Mouse (Mus musculus): ENCODE data around the gene Kif26a. TPM values are rescaled to one million over a fixed set of nuclear protein-coding genes. Genes with fewer than 3 reads are reported as not detected.

Kif26a gene
- polyA plus RNA-seq, 1 experiment from 2014 or later: 3.1 TPM

- Histone ChIP-seq H3K27ac (no peak overlapping the region), H3K4me3 (replicated peaks; ENCODE audit: low read length) (no peak overlapping the region), H3K4me1 (replicated peaks; ENCODE audit: control insufficient read depth, insufficient read depth, low read length) (peaks cover 4% of the 10 kb centered on the region; the same call in 1 of the 2 replicates), H3K9me3 (ENCODE audit: control insufficient read depth, low read length) (no peaks in the 10 kb centered on the region), H3K27me3 (ENCODE audit: control insufficient read depth, insufficient read depth, low read length) (peaks cover 26% of the 10 kb centered on the region), H3K4me2 (replicated peaks) (no peak overlapping the region), H3K9ac (no peak overlapping the region), H3K36me3 (replicated peaks; ENCODE audit: control insufficient read depth, insufficient read depth) (no peaks in the 10 kb centered on the region)
- no peak for ATAC-seq (ENCODE audit: low FRiP score)
- DNase-seq (ENCODE audit: low spot score): no peak
- 63% methylated on average over 14 of the region's 14 CpGs for WGBS
Measured at GRCm38 (mm10) chr12:112126931-112127635, 18.9 kb upstream of the Kif26a start.

GRCm38 (mm10) chr12:112128526-112128925, 17.5 kb upstream of the Kif26a start:
- Histone ChIP-seq H3K27ac (no peak overlapping the region), H3K36me3 (replicated peaks; ENCODE audit: control insufficient read depth, insufficient read depth) (no peaks in the 10 kb centered on the region), H3K4me3 (replicated peaks; ENCODE audit: low read length) (no peak overlapping the region), H3K9me3 (ENCODE audit: control insufficient read depth, low read length) (no peaks in the 10 kb centered on the region), H3K27me3 (ENCODE audit: control insufficient read depth, insufficient read depth, low read length) (peaks cover 32% of the 10 kb centered on the region), H3K4me1 (replicated peaks; ENCODE audit: control insufficient read depth, insufficient read depth, low read length) (peaks cover 4% of the 10 kb centered on the region; the same call in 1 of the 2 replicates), H3K4me2 (replicated peaks) (no peak overlapping the region), H3K9ac (no peak overlapping the region)
- 87% methylated on average over 4 of the region's 4 CpGs for WGBS
- no peak for ATAC-seq (ENCODE audit: low FRiP score)
- DNase-seq (ENCODE audit: low spot score): no peak

- no peak overlapping the region for H3K27ac ChIP-seq
- no peaks in the 10 kb centered on the region for H3K9me3 ChIP-seq (ENCODE audit: control insufficient read depth, low read length)
- H3K4me3 ChIP-seq (replicated peaks; ENCODE audit: low read length): no peak overlapping the region
- no peaks in the 10 kb centered on the region for H3K36me3 ChIP-seq (replicated peaks; ENCODE audit: control insufficient read depth, insufficient read depth)
- DNase-seq (ENCODE audit: low spot score) (no peak), ATAC-seq (ENCODE audit: low FRiP score) (no peak)
- H3K4me1 ChIP-seq (replicated peaks; ENCODE audit: control insufficient read depth, insufficient read depth, low read length): peaks cover 4% of the 10 kb centered on the region; the same call in 1 of the 2 replicates
- no peak overlapping the region for H3K9ac ChIP-seq
- 63% methylated on average over 6 of the region's 6 CpGs for WGBS
- no peak overlapping the region for H3K4me2 ChIP-seq (replicated peaks)
- H3K27me3 ChIP-seq (ENCODE audit: control insufficient read depth, insufficient read depth, low read length): peaks cover 32% of the 10 kb centered on the region
Measured at GRCm38 (mm10) chr12:112129300-112129856, 16.6 kb upstream of the Kif26a start.

GRCm38 (mm10) chr12:112130161-112130860, 15.7 kb upstream of the Kif26a start:
- ATAC-seq (ENCODE audit: low FRiP score) (peak; percentile 43; the same call in 1 of the 2 replicates), DNase-seq (ENCODE audit: low spot score) (peak; percentile 52)
- H3K36me3 ChIP-seq (replicated peaks; ENCODE audit: control insufficient read depth, insufficient read depth): no peaks in the 10 kb centered on the region
- peak overlapping the region; percentile 73 for H3K9ac ChIP-seq
- H3K4me1 ChIP-seq (replicated peaks; ENCODE audit: control insufficient read depth, insufficient read depth, low read length): peaks cover 4% of the 10 kb centered on the region; the same call in 1 of the 2 replicates
- H3K4me2 ChIP-seq (replicated peaks): peak overlapping the region; percentile 97
- peaks cover 32% of the 10 kb centered on the region for H3K27me3 ChIP-seq (ENCODE audit: control insufficient read depth, insufficient read depth, low read length)
- H3K9me3 ChIP-seq (ENCODE audit: control insufficient read depth, low read length): no peaks in the 10 kb centered on the region
- H3K27ac ChIP-seq: no peak overlapping the region
- WGBS: 1% methylated on average over 76 of the region's 79 CpGs
- peak overlapping the region; percentile 54 for H3K4me3 ChIP-seq (replicated peaks; ENCODE audit: low read length)

GRCm38 (mm10) chr12:112130957-112131356, 15.1 kb upstream of the Kif26a start:
- Histone ChIP-seq H3K4me3 (replicated peaks; ENCODE audit: low read length) (peak overlapping the region; percentile 54), H3K27me3 (ENCODE audit: control insufficient read depth, insufficient read depth, low read length) (peaks cover 32% of the 10 kb centered on the region), H3K36me3 (replicated peaks; ENCODE audit: control insufficient read depth, insufficient read depth) (no peaks in the 10 kb centered on the region), H3K9ac (0 out of 2 replicates have a peak overlapping the region, but pooled peaks have one; percentile 73), H3K4me1 (replicated peaks; ENCODE audit: control insufficient read depth, insufficient read depth, low read length) (peaks cover 4% of the 10 kb centered on the region; the same call in 1 of the 2 replicates), H3K4me2 (replicated peaks) (peak overlapping the region; percentile 97), H3K27ac (no peak overlapping the region), H3K9me3 (ENCODE audit: control insufficient read depth, low read length) (no peaks in the 10 kb centered on the region)
- 11% methylated on average over 32 of the region's 32 CpGs for WGBS
- ATAC-seq (ENCODE audit: low FRiP score) (0 out of 2 replicates have a peak, but pooled peaks have one; percentile 12), DNase-seq (ENCODE audit: low spot score) (no peak)

- Histone ChIP-seq H3K9me3 (ENCODE audit: control insufficient read depth, low read length) (no peaks in the 10 kb centered on the region), H3K27me3 (ENCODE audit: control insufficient read depth, insufficient read depth, low read length) (peaks cover 50% of the 10 kb centered on the region), H3K27ac (no peak overlapping the region), H3K4me1 (replicated peaks; ENCODE audit: control insufficient read depth, insufficient read depth, low read length) (peaks cover 11% of the 10 kb centered on the region), H3K9ac (no peak overlapping the region), H3K4me2 (replicated peaks) (no peak overlapping the region), H3K36me3 (replicated peaks; ENCODE audit: control insufficient read depth, insufficient read depth) (no peaks in the 10 kb centered on the region), H3K4me3 (replicated peaks; ENCODE audit: low read length) (no peak overlapping the region)
- DNase-seq (ENCODE audit: low spot score): peak; percentile 76
- WGBS: 9% methylated on average over 5 of the region's 5 CpGs
- no peak; the same call in 1 of the 2 replicates for ATAC-seq (ENCODE audit: low FRiP score)
Measured at GRCm38 (mm10) chr12:112140231-112140630, 5.8 kb upstream of the Kif26a start.

- H3K27me3 ChIP-seq (ENCODE audit: control insufficient read depth, insufficient read depth, low read length): peaks cover 54% of the 10 kb centered on the region
- H3K27ac ChIP-seq: no peak overlapping the region
- no peak overlapping the region for H3K9ac ChIP-seq
- no peaks in the 10 kb centered on the region for H3K9me3 ChIP-seq (ENCODE audit: control insufficient read depth, low read length)
- no peaks in the 10 kb centered on the region for H3K36me3 ChIP-seq (replicated peaks; ENCODE audit: control insufficient read depth, insufficient read depth)
- no peak overlapping the region for H3K4me3 ChIP-seq (replicated peaks; ENCODE audit: low read length)
- H3K4me2 ChIP-seq (replicated peaks): no peak overlapping the region
- WGBS: 52% methylated on average over 7 of the region's 7 CpGs
- no peak for DNase-seq (ENCODE audit: low spot score)
- ATAC-seq (ENCODE audit: low FRiP score): no peak
- peaks cover 16% of the 10 kb centered on the region for H3K4me1 ChIP-seq (replicated peaks; ENCODE audit: control insufficient read depth, insufficient read depth, low read length)
Measured at GRCm38 (mm10) chr12:112140745-112141144, 5.3 kb upstream of the Kif26a start.

- Histone ChIP-seq H3K4me1 (replicated peaks; ENCODE audit: control insufficient read depth, insufficient read depth, low read length) (peaks cover 22% of the 10 kb centered on the region), H3K36me3 (replicated peaks; ENCODE audit: control insufficient read depth, insufficient read depth) (no peaks in the 10 kb centered on the region), H3K27me3 (ENCODE audit: control insufficient read depth, insufficient read depth, low read length) (peaks cover 59% of the 10 kb centered on the region), H3K27ac (no peak overlapping the region), H3K9me3 (ENCODE audit: control insufficient read depth, low read length) (no peaks in the 10 kb centered on the region), H3K4me2 (replicated peaks) (no peak overlapping the region), H3K9ac (no peak overlapping the region), H3K4me3 (replicated peaks; ENCODE audit: low read length) (no peak overlapping the region)
- 13% methylated on average over 6 of the region's 6 CpGs for WGBS
- DNase-seq (ENCODE audit: low spot score) (no peak), ATAC-seq (ENCODE audit: low FRiP score) (no peak)
Measured at GRCm38 (mm10) chr12:112141300-112141699, 4.7 kb upstream of the Kif26a start.
